Mouse (Mus musculus) myocyte (in vitro differentiated cells): ENCODE results near the gene Meis1. TPM values are rescaled to one million over a fixed set of nuclear protein-coding genes. Genes with fewer than 3 reads are reported as not detected.
A peak's percentile ranks its signal among the peaks of the same experiment; 100 is the strongest.

Experiments
- H3K27me3 ChIP-seq: one replicate; pipeline ENCODE4 v1.6.1; 2011; ENCODE audit not compliant: control insufficient read depth, insufficient read depth, insufficient read length
- H3K36me3 ChIP-seq: one replicate; pipeline ENCODE4 v1.6.1; 2011; ENCODE audit not compliant: control insufficient read depth, insufficient read depth
- H3K4me2 ChIP-seq: one replicate; pipeline ENCODE4 v1.6.1; 2011; ENCODE audit warnings: low read depth, control low read depth
- H3K4me3 ChIP-seq: one replicate; pipeline ENCODE4 v1.5.1; 2011; ENCODE audit warnings: mild to moderate bottlenecking, control low read depth, moderate library complexity
- H3K79me2 ChIP-seq: one replicate; pipeline ENCODE4 v1.6.1; 2011; ENCODE audit not compliant: control insufficient read depth, insufficient read depth
- H3ac ChIP-seq: one replicate; pipeline ENCODE4 v1.6.1; 2011; ENCODE audit not compliant: control insufficient read depth, insufficient read length
- CEBPB ChIP-seq: IDR thresholded peaks from 2 replicates; pipeline ENCODE4 v1.6.1; 2011; ENCODE audit warnings: mild to moderate bottlenecking, moderate library complexity; ENCODE audit not compliant: poor library complexity, insufficient read depth, severe bottlenecking
- E2F4 ChIP-seq: IDR thresholded peaks from one replicate; pipeline ENCODE4 v1.6.1; 2011; ENCODE audit warnings: mild to moderate bottlenecking, control low read depth, moderate library complexity; ENCODE audit not compliant: insufficient read depth
- MAX ChIP-seq: IDR thresholded peaks from one replicate; pipeline ENCODE4 v1.6.1; 2011; ENCODE audit warnings: low read depth, mild to moderate bottlenecking, control low read depth
- MYOD1 ChIP-seq, 3 experiments: IDR thresholded peaks; one replicate each; pipeline ENCODE4 v1.6.1; 2011; ENCODE audit warnings: control low read depth in 2 of 3, low read depth in 2 of 3, mild to moderate bottlenecking in 2 of 3, moderate library complexity in 1 of 3; ENCODE audit not compliant: insufficient read length in 2 of 3, control insufficient read depth in 1 of 3
- MYOG ChIP-seq, 3 experiments: IDR thresholded peaks; one replicate each; pipeline ENCODE4 v1.6.1; 2011; ENCODE audit warnings: control low read depth in 2 of 3, low read depth in 2 of 3, mild to moderate bottlenecking in 2 of 3; ENCODE audit not compliant: insufficient read length in 2 of 3, control insufficient read depth in 1 of 3, insufficient read depth in 1 of 3
- POLR2A ChIP-seq: IDR thresholded peaks from one replicate; pipeline ENCODE4 v1.6.1; 2011; ENCODE audit warnings: low read depth, mild to moderate bottlenecking, control low read depth, moderate library complexity; ENCODE audit not compliant: insufficient read length
- POLR2AphosphoS2 ChIP-seq: IDR thresholded peaks from one replicate; pipeline ENCODE4 v1.6.1; 2011; ENCODE audit warnings: low read depth, control low read depth; ENCODE audit not compliant: insufficient read length
- REST ChIP-seq: IDR thresholded peaks from one replicate; pipeline ENCODE4 v1.6.1; 2011; ENCODE audit warnings: mild to moderate bottlenecking, control low read depth, moderate library complexity; ENCODE audit not compliant: insufficient read depth, insufficient read length
- SRF ChIP-seq: IDR thresholded peaks from one replicate; pipeline ENCODE4 v1.6.1; 2011; ENCODE audit warnings: low read depth; ENCODE audit not compliant: control insufficient read depth, insufficient read length
- TCF12 ChIP-seq: IDR thresholded peaks from one replicate; pipeline ENCODE4 v1.6.1; 2011; ENCODE audit warnings: mild to moderate bottlenecking, control low read depth; ENCODE audit not compliant: poor library complexity, insufficient read depth, severe bottlenecking
- TCF3 ChIP-seq: IDR thresholded peaks from one replicate; pipeline ENCODE4 v1.6.1; 2011; ENCODE audit warnings: low read depth, control low read depth; ENCODE audit not compliant: insufficient read length
- USF1 ChIP-seq: IDR thresholded peaks from one replicate; pipeline ENCODE4 v1.6.1; 2011; ENCODE audit warnings: low read depth, mild to moderate bottlenecking, control low read depth, moderate library complexity
- polyA plus RNA-seq: library from polyadenylated mRNA; unstranded; fragments of >200 nt; fragmentation: generic; extraction: Trizol; gene quantifications from one replicate; pipeline ENCODE4 v1.2.1, GENCODE M21; 2012; ENCODE audit warnings: missing spikeins

Gene Meis1
- polyA plus RNA-seq, 1 experiment: 7.1 TPM

- H3K79me2 ChIP-seq: no peaks in the 10 kb centered on the region
- H3K4me3 ChIP-seq: no peak overlapping the region
- TF ChIP-seq POLR2AphosphoS2 (no peak), SRF (no peak), REST (no peak), TCF3 (no peak)
- no peak overlapping the region for H3K4me2 ChIP-seq
- H3K36me3 ChIP-seq: peaks cover 5% of the 10 kb centered on the region
- H3K27me3 ChIP-seq: no peaks in the 10 kb centered on the region
- no peak overlapping the region for H3ac ChIP-seq
Observed at GRCm38 (mm10) chr11:18882315-18882714, 136.5 kb downstream of the Meis1 start.

GRCm38 (mm10) chr11:18880806-18881205 is 138.0 kb downstream of the Meis1 start:
- no peak for TF ChIP-seq TCF3
- Histone ChIP-seq H3K27me3 (no peaks in the 10 kb centered on the region), H3K4me3 (no peak overlapping the region), H3K36me3 (peaks cover 5% of the 10 kb centered on the region), H3K79me2 (no peaks in the 10 kb centered on the region), H3ac (no peak overlapping the region), H3K4me2 (no peak overlapping the region)

- TF ChIP-seq MYOG (IDR thresholded peaks at IDR 0.05; ENCODE audit: control insufficient read depth in 1 of 3, insufficient read depth in 1 of 3, insufficient read length in 2 of 3, low read depth in 2 of 3): no peak
- TF ChIP-seq E2F4: no peak
- no peak for TF ChIP-seq TCF12
- no peak for TF ChIP-seq MYOD1 (IDR thresholded peaks at IDR 0.05; ENCODE audit: control insufficient read depth in 1 of 3, insufficient read length in 2 of 3, low read depth in 2 of 3)
- no peak overlapping the region for H3ac ChIP-seq
- H3K27me3 ChIP-seq: no peaks in the 10 kb centered on the region
- H3K4me3 ChIP-seq: peak overlapping the region; percentile 32
- peak overlapping the region; percentile 44 for H3K4me2 ChIP-seq
- H3K79me2 ChIP-seq: no peaks in the 10 kb centered on the region
- peaks cover 5% of the 10 kb centered on the region for H3K36me3 ChIP-seq
Observed at GRCm38 (mm10) chr11:18879456-18879818, 139.3 kb downstream of the Meis1 start.

- Histone ChIP-seq H3K4me3 (peak overlapping the region; percentile 32), H3K36me3 (peaks cover 5% of the 10 kb centered on the region), H3K27me3 (no peaks in the 10 kb centered on the region), H3ac (no peak overlapping the region), H3K79me2 (no peaks in the 10 kb centered on the region), H3K4me2 (peak overlapping the region; percentile 76)
- no peak for TF ChIP-seq REST
- TF ChIP-seq POLR2AphosphoS2: no peak
- no peak for TF ChIP-seq MAX
- TF ChIP-seq CEBPB: no peak
- TF ChIP-seq USF1: no peak
- no peak for TF ChIP-seq TCF12
- TF ChIP-seq TCF3: no peak
- no peak for TF ChIP-seq MYOD1 (IDR thresholded peaks at IDR 0.05; ENCODE audit: control insufficient read depth in 1 of 3, insufficient read length in 2 of 3, low read depth in 2 of 3)
- no peak for TF ChIP-seq POLR2A
- no peak for TF ChIP-seq SRF
- TF ChIP-seq E2F4: no peak
- TF ChIP-seq MYOG (IDR thresholded peaks at IDR 0.05; ENCODE audit: control insufficient read depth in 1 of 3, insufficient read depth in 1 of 3, insufficient read length in 2 of 3, low read depth in 2 of 3): no peak
Observed at GRCm38 (mm10) chr11:18878748-18879455, 139.9 kb downstream of the Meis1 start.

- no peaks in the 10 kb centered on the region for H3K27me3 ChIP-seq
- no peak for TF ChIP-seq POLR2AphosphoS2
- no peak for TF ChIP-seq USF1
- TF ChIP-seq MAX: no peak
- TF ChIP-seq TCF3: no peak
- no peak for TF ChIP-seq REST
- TF ChIP-seq MYOG (IDR thresholded peaks at IDR 0.05; ENCODE audit: control insufficient read depth in 1 of 3, insufficient read depth in 1 of 3, insufficient read length in 2 of 3, low read depth in 2 of 3): no peak
- no peak for TF ChIP-seq E2F4
- TF ChIP-seq TCF12: no peak
- no peak for TF ChIP-seq SRF
- peak overlapping the region; percentile 32 for H3K4me3 ChIP-seq
- no peaks in the 10 kb centered on the region for H3K79me2 ChIP-seq
- H3K4me2 ChIP-seq: peak overlapping the region; percentile 76
- H3ac ChIP-seq: no peak overlapping the region
- H3K36me3 ChIP-seq: peaks cover 5% of the 10 kb centered on the region
Observed at GRCm38 (mm10) chr11:18878016-18878415, 140.8 kb downstream of the Meis1 start.

GRCm38 (mm10) chr11:18877626-18878011 is 141.2 kb downstream of the Meis1 start:
- H3K36me3 ChIP-seq: peaks cover 5% of the 10 kb centered on the region
- no peak overlapping the region for H3ac ChIP-seq
- H3K27me3 ChIP-seq: no peaks in the 10 kb centered on the region

More at GRCm38 (mm10) chr11:18877626-18878011, 141.2 kb downstream of the Meis1 start:
- H3K4me3 ChIP-seq: peak overlapping the region; percentile 32
- H3K4me2 ChIP-seq: peak overlapping the region; percentile 76
- TF ChIP-seq POLR2A (peak; percentile 61), POLR2AphosphoS2 (peak; percentile 65), MYOG (IDR thresholded peaks at IDR 0.05; ENCODE audit: control insufficient read depth in 1 of 3, insufficient read depth in 1 of 3, insufficient read length in 2 of 3, low read depth in 2 of 3) (no peak)
- H3K79me2 ChIP-seq: no peaks in the 10 kb centered on the region
